Mouse (Mus musculus): Measurements from ENCODE around the gene Unc5a.

DNA sequence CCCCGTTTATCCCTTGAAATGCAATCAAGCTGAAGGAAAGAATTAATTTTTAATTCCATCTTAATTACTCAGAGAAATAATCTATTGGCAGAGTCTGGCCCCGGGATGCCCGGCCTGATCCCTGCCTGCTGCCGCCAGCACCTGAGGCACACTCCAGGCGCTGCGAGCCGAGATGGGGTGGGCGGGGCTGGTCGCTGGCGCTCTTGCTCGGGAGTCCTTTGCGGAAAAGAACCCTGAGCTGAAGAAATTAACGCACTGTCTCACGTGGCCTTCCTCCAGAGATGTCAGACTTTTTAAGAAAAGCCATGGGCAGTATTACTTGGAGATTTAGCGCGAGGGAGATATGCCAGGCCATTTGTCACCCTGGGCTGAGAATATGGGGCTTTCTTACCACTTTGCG is 37.2 kb upstream of the Unc5a start:
- no peak for TF ChIP-seq POLR2A (IDR thresholded peaks at IDR 0.05; ENCODE audit: control insufficient read depth in 1 of 2, insufficient read depth in 1 of 2, low read depth in 1 of 2, low read length in 2 of 2, poor library complexity in 1 of 2)
- no peak for TF ChIP-seq CTCF (IDR thresholded peaks at IDR 0.05 in 2 of 3, conservative IDR thresholded peaks at IDR 0.05 in 1 of 3; ENCODE audit: control insufficient read depth in 1 of 3, insufficient read depth in 1 of 3, low read depth in 2 of 3, low read length in 3 of 3, poor library complexity in 1 of 3, severe bottlenecking in 1 of 3)
- TF ChIP-seq EP300 (IDR thresholded peaks at IDR 0.05; ENCODE audit: low read depth in 1 of 2, low read length in 2 of 2) = no peak
- TF ChIP-seq SMC3 (IDR thresholded peaks at IDR 0.05; ENCODE audit: low read depth, low read length) = no peak
- no peak for TF ChIP-seq TBP (IDR thresholded peaks at IDR 0.05; ENCODE audit: low read depth, low read length)
- TF ChIP-seq MEF2A (IDR thresholded peaks at IDR 0.05; ENCODE audit: extremely low read depth, insufficient replicate concordance, low read depth, low read length, poor library complexity, severe bottlenecking) = no peak
- no peak for TF ChIP-seq RAD21 (IDR thresholded peaks at IDR 0.05; ENCODE audit: low read depth, low read length)
- no peak for TF ChIP-seq MXI1 (IDR thresholded peaks at IDR 0.05; ENCODE audit: low read depth, low read length)
- no peak for TF ChIP-seq NRF1 (IDR thresholded peaks at IDR 0.05; ENCODE audit: insufficient read depth, low read depth, low read length, poor library complexity, severe bottlenecking)
- no peak for TF ChIP-seq USF2 (IDR thresholded peaks at IDR 0.05; ENCODE audit: borderline replicate concordance in 1 of 2, insufficient read depth in 1 of 2, low read depth in 1 of 2, low read length in 2 of 2)
- no peak for TF ChIP-seq ETS1 (IDR thresholded peaks at IDR 0.05; ENCODE audit: low read depth, low read length)
- TF ChIP-seq MAZ (IDR thresholded peaks at IDR 0.05; ENCODE audit: low read depth, low read length) = no peak
